Mouse (Mus musculus) liver, adult 2 months (tissue): ENCODE data around the gene Brca1. TPM values are rescaled to one million over a fixed set of nuclear protein-coding genes. Genes with fewer than 3 reads are reported as not detected.

Experiments
- DNase-seq: peaks from one replicate; pipeline ENCODE4 v3.0.0-alpha.2; 2011; ENCODE audit warnings: low read depth, low spot score; ENCODE audit errors: extremely low read depth
- H3K27ac ChIP-seq: fragments of 200-500 bp; replicated peaks from 2 replicates; pipeline ENCODE4 v1.5.1; 2012; ENCODE audit warnings: low read depth, mild to moderate bottlenecking, control low read depth, inconsistent platforms, low read length; ENCODE audit not compliant: insufficient read depth
- H3K27me3 ChIP-seq: fragments of 200-500 bp; 2 replicates; pipeline ENCODE4 v1.6.1; 2012; ENCODE audit warnings: mild to moderate bottlenecking, moderate library complexity, low read length, inconsistent platforms; ENCODE audit not compliant: control insufficient read depth, insufficient read depth
- H3K36me3 ChIP-seq: fragments of 200-500 bp; 2 replicates; pipeline ENCODE4 v1.6.1; 2012; ENCODE audit warnings: low read length, inconsistent platforms; ENCODE audit not compliant: control insufficient read depth, insufficient read depth
- H3K4me1 ChIP-seq: fragments of 200-500 bp; 2 replicates; pipeline ENCODE4 v1.6.1; 2011; ENCODE audit warnings: low read length; ENCODE audit not compliant: control insufficient read depth, insufficient read depth
- H3K4me3 ChIP-seq: fragments of 200-500 bp; 2 replicates; pipeline ENCODE4 v1.5.1; 2011; ENCODE audit warnings: low read depth, mild to moderate bottlenecking, control low read depth, low read length, moderate library complexity; ENCODE audit not compliant: insufficient read depth
- H3K79me2 ChIP-seq: fragments of 200-500 bp; 2 replicates; pipeline ENCODE4 v1.6.1; 2012; ENCODE audit warnings: inconsistent platforms, mild to moderate bottlenecking, low read length, moderate library complexity; ENCODE audit not compliant: control insufficient read depth, insufficient read depth
- H3K9ac ChIP-seq: fragments of 200-500 bp; 2 replicates; pipeline ENCODE4 v1.6.1; 2012; ENCODE audit warnings: low read depth, mild to moderate bottlenecking, control low read depth, inconsistent platforms, low read length
- CTCF ChIP-seq: fragments of 200-500 bp; IDR thresholded peaks from 2 replicates; pipeline ENCODE4 v1.5.1; 2011; ENCODE audit warnings: low read depth, low read length, control low read depth
- POLR2A ChIP-seq: fragments of 200-500 bp; IDR thresholded peaks from 2 replicates; pipeline ENCODE4 v1.6.1; 2011; ENCODE audit warnings: low read length, control low read depth; ENCODE audit not compliant: insufficient read depth; ENCODE audit errors: extremely low read depth
- WGBS: fragments of 180-500 bp; shearing (Covaris S2); methylation state at CpG from one replicate; pipeline ENCODE4 v1.1.7; 2018; 5-methylcytosine and 5-hydroxymethylcytosine counted together
- polyA plus RNA-seq: library from polyadenylated mRNA; depleted of rRNA; stranded (reverse); fragments of >200 nt; gene quantifications from 2 replicates; pipeline ENCODE4 v1.2.3, GENCODE M21; 2012
- total RNA-seq: library from RNA; depleted of rRNA; stranded (reverse); fragments of >200 nt; gene quantifications from 2 replicates; pipeline ENCODE4 v1.2.3, GENCODE M21; 2014

The Brca1 gene
- total and polyA plus RNA-seq, 2 experiments = 0.18 to 3.3 TPM

GRCm38 (mm10) chr11:101525936-101526595 is 25.7 kb downstream of the Brca1 start:
- 88% methylated on average over 9 of the region's 9 CpGs for WGBS
- no peaks in the 10 kb centered on the region for H3K27me3 ChIP-seq
- no peak for DNase-seq

GRCm38 (mm10) chr11:101525056-101525455 is 26.7 kb downstream of the Brca1 start:
- WGBS = 95% methylated on average over 10 of the region's 10 CpGs
- no peaks in the 10 kb centered on the region for H3K36me3 ChIP-seq
- H3K4me3 ChIP-seq = no peak overlapping the region
- H3K4me1 ChIP-seq = peaks cover 7% of the 10 kb centered on the region
- H3K27ac ChIP-seq = no peak overlapping the region
- TF ChIP-seq POLR2A (no peak), CTCF (no peak)
- no peak for DNase-seq
- H3K79me2 ChIP-seq = no peaks in the 10 kb centered on the region
- no peaks in the 10 kb centered on the region for H3K27me3 ChIP-seq
- H3K9ac ChIP-seq = no peak overlapping the region

More at GRCm38 (mm10) chr11:101525936-101526595, 25.7 kb downstream of the Brca1 start:
- no peak overlapping the region for H3K9ac ChIP-seq
- no peak overlapping the region for H3K27ac ChIP-seq
- no peak overlapping the region for H3K4me3 ChIP-seq
- no peaks in the 10 kb centered on the region for H3K79me2 ChIP-seq
- TF ChIP-seq POLR2A = no peak
- TF ChIP-seq CTCF = no peak
- H3K36me3 ChIP-seq = no peaks in the 10 kb centered on the region
- H3K4me1 ChIP-seq = peaks cover 7% of the 10 kb centered on the region

GRCm38 (mm10) chr11:101524446-101524845 is 27.3 kb downstream of the Brca1 start:
- Histone ChIP-seq H3K4me1 (peaks cover 10% of the 10 kb centered on the region), H3K4me3 (no peak overlapping the region), H3K36me3 (no peaks in the 10 kb centered on the region), H3K27ac (0 out of 2 replicates have a peak overlapping the region, but pooled peaks have one; percentile 36), H3K79me2 (no peaks in the 10 kb centered on the region), H3K9ac (no peak overlapping the region), H3K27me3 (no peaks in the 10 kb centered on the region)
- peak; percentile 84 for DNase-seq
- TF ChIP-seq POLR2A (no peak), CTCF (no peak)
- WGBS = 57% methylated on average over 8 of the region's 8 CpGs

- Histone ChIP-seq H3K4me1 (peaks cover 7% of the 10 kb centered on the region), H3K27me3 (no peaks in the 10 kb centered on the region), H3K4me3 (no peak overlapping the region), H3K9ac (no peak overlapping the region), H3K36me3 (no peaks in the 10 kb centered on the region), H3K79me2 (no peaks in the 10 kb centered on the region), H3K27ac (peak overlapping the region; percentile 61)
- WGBS = 25% methylated on average over 6 of the region's 6 CpGs
- TF ChIP-seq POLR2A (no peak), CTCF (no peak)
- DNase-seq = peak; percentile 95
These were observed 32.4 kb downstream of the Brca1 start for GRCm38 (mm10) chr11:101519364-101519763.

GRCm38 (mm10) chr11:101518937-101519336 is 32.8 kb downstream of the Brca1 start:
- Histone ChIP-seq H3K9ac (no peak overlapping the region), H3K79me2 (no peaks in the 10 kb centered on the region), H3K4me1 (peaks cover 4% of the 10 kb centered on the region), H3K36me3 (no peaks in the 10 kb centered on the region), H3K27me3 (no peaks in the 10 kb centered on the region), H3K27ac (peak overlapping the region; percentile 26), H3K4me3 (no peak overlapping the region)
- DNase-seq = peak; percentile 73
- TF ChIP-seq CTCF (peak; percentile 45; the same call in 1 of the 2 replicates), POLR2A (no peak)
- WGBS = 31% methylated on average over 5 of the region's 5 CpGs

- Histone ChIP-seq H3K9ac (no peak overlapping the region), H3K27ac (no peak overlapping the region), H3K4me1 (no peaks in the 10 kb centered on the region), H3K4me3 (no peak overlapping the region), H3K79me2 (no peaks in the 10 kb centered on the region), H3K27me3 (no peaks in the 10 kb centered on the region), H3K36me3 (no peaks in the 10 kb centered on the region)
- TF ChIP-seq CTCF (no peak), POLR2A (no peak)
- WGBS = 89% methylated on average over 7 of the region's 7 CpGs
- DNase-seq = peak; percentile 55
These were observed 44.7 kb downstream of the Brca1 start for GRCm38 (mm10) chr11:101507090-101507489.
